ENCODE assay signal across 38 mouse cellular contexts in the genomic region with DNA sequence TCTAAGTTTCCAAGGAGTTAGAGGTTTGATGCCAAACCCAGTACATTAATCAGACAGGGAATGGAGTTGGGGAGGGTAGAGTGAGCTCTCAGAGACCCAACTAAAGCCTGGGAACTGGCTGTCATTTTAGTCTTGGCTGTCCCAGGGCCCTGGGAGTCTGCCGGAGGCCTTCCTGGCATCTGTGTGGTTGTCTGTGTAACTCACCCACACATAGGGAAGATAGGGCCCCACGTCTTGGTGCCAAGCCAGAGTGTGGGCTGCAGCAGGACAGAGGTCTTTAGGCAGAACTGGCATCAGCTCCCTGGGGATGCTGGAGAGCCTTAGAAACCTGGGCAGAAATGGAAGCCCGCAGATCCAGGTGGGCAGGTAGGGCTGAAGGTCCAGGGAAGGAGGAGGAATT. TPM values are rescaled to one million over a fixed set of nuclear protein-coding genes. Genes with fewer than 3 reads are reported as not detected.
A peak's percentile ranks its signal among the peaks of the same experiment; 100 is the strongest.
DNase-seq lines count a peak whose midpoint lies in the region; ATAC-seq and TF ChIP-seq lines count a peak whose summit lies in the region.
"Had no signal": no experiment of that assay in that cellular context is flagged by ENCODE, and none has a peak within 500 bp of the region (broad histone marks: within the 10 kb centered on the region; RNA-seq: fewer than 3 reads in every experiment).

No protein-coding gene starts in this region.

- no peak overlapping the region for H3K4me3 ChIP-seq in heart, embryonic 11.5 days (ENCODE audit: low read depth, low read length)
- H3K4me3 ChIP-seq in layer of hippocampus, adult 2 months = no peak overlapping the region
- no peak overlapping the region for H3K4me3 ChIP-seq in brown adipose tissue, adult 24 weeks (ENCODE audit: insufficient read depth, low read depth, low read length)
- H3K4me3 ChIP-seq: forebrain, embryonic 15.5 days; heart, embryonic 12.5 days; hindbrain, embryonic 15.5 days; intestine, embryonic 15.5 days; midbrain, embryonic 15.5 days; neural tube, embryonic 12.5 days had no signal

- DNase-seq in heart, adult 11 months = peak; percentile 92
- DNase-seq in layer of hippocampus, adult 2 months (ENCODE audit: low spot score in 2 of 2) = no peak
- no peak for DNase-seq in layer of hippocampus, adult 18-20 months (ENCODE audit: low spot score in 2 of 2)
- DNase-seq in adipocyte (ENCODE audit: low spot score) = peak; percentile 83
- DNase-seq in kidney, postnatal 25 days = no peak
- DNase-seq: adrenal gland, adult 8-10 months; B cell, adult 2 months; cerebellum, adult 11 months; kidney, adult 8-10 months; liver; lung, adult 2 months; lung, postnatal 10 days; right cerebral cortex, postnatal 4 days; thymus, adult 2 months; thymus, postnatal 36 days had no signal

- 84% methylated on average over 3 of the region's 3 CpGs for WGBS in heart, embryonic 11.5 days (ENCODE audit: insufficient replicate concordance)

- no peak overlapping the region for H3K9ac ChIP-seq in heart, embryonic 11.5 days (ENCODE audit: low read depth, low read length)
- H3K9ac ChIP-seq: forebrain, embryonic 15.5 days; heart, embryonic 12.5 days; hindbrain, embryonic 15.5 days; intestine, embryonic 15.5 days; liver, embryonic 14.5 days; midbrain, embryonic 15.5 days; neural tube, embryonic 12.5 days had no signal

- peaks cover 80% of the 10 kb centered on the region for H3K27me3 ChIP-seq in heart, embryonic 11.5 days (ENCODE audit: control insufficient read depth, insufficient read depth, low read length)
- H3K27me3 ChIP-seq: forebrain, embryonic 15.5 days; hindbrain, embryonic 15.5 days; intestine, embryonic 15.5 days; midbrain, embryonic 15.5 days; neural tube, embryonic 12.5 days had no signal

- peaks cover 9% of the 10 kb centered on the region for H3K4me1 ChIP-seq in heart, embryonic 11.5 days (ENCODE audit: control insufficient read depth, insufficient read depth, low read length)
- H3K4me1 ChIP-seq in brown adipose tissue, adult 24 weeks (ENCODE audit: control insufficient read depth, insufficient read depth, insufficient read length, low read length) = peaks cover 45% of the 10 kb centered on the region
- H3K4me1 ChIP-seq: hindbrain, embryonic 15.5 days; intestine, embryonic 15.5 days; midbrain, embryonic 15.5 days; neural tube, embryonic 12.5 days had no signal

- ATAC-seq in heart, embryonic 11.5 days (replicated peaks; ENCODE audit: insufficient number of reproducible peaks, low FRiP score, low TSS enrichment) = no peak
- ATAC-seq: activated CD4-positive, CD25-positive, alpha-beta regulatory T cell, adult 4 months; forebrain, embryonic 15.5 days; intestine, embryonic 15.5 days; midbrain, embryonic 15.5 days had no signal

- H3K4me2 ChIP-seq in heart, embryonic 11.5 days = no peak overlapping the region
- H3K4me2 ChIP-seq: forebrain, embryonic 15.5 days; heart, embryonic 12.5 days; hindbrain, embryonic 15.5 days; intestine, embryonic 15.5 days; midbrain, embryonic 15.5 days; neural tube, embryonic 12.5 days had no signal

- H3K27ac ChIP-seq in heart, embryonic 11.5 days (ENCODE audit: low read depth, low read length) = no peak overlapping the region
- peak overlapping the region; percentile 61; the same call in 1 of the 2 replicates for H3K27ac ChIP-seq in layer of hippocampus, adult 2 months
- H3K27ac ChIP-seq in brown adipose tissue, adult 24 weeks (replicated peaks; ENCODE audit: low read depth, low read length) = peak overlapping the region; percentile 84
- H3K27ac ChIP-seq: forebrain, embryonic 15.5 days; hindbrain, embryonic 15.5 days; intestine, embryonic 15.5 days; kidney, postnatal 0 days; liver, embryonic 14.5 days; midbrain, embryonic 15.5 days; neural tube, embryonic 12.5 days had no signal

- H3K36me3 ChIP-seq in heart, embryonic 11.5 days (ENCODE audit: control insufficient read depth, insufficient read depth, low read length) = no peaks in the 10 kb centered on the region
- H3K36me3 ChIP-seq: heart, embryonic 12.5 days; intestine, embryonic 15.5 days; midbrain, embryonic 15.5 days; neural tube, embryonic 12.5 days had no signal

- H3K9me3 ChIP-seq in heart, embryonic 11.5 days (replicated peaks; ENCODE audit: control insufficient read depth, low read length) = no peaks in the 10 kb centered on the region
- H3K9me3 ChIP-seq: forebrain, embryonic 15.5 days; heart, embryonic 12.5 days; hindbrain, embryonic 15.5 days; intestine, embryonic 15.5 days; midbrain, embryonic 15.5 days; neural tube, embryonic 12.5 days had no signal

- no peak for TF ChIP-seq CTCF in layer of hippocampus, adult 2 months (conservative IDR thresholded peaks at IDR 0.05)

RNA-seq across cellular contexts. Expression of gene Timp4, which starts 10.1 kb away (rescaled TPM):
- polyA plus RNA-seq in heart, embryonic 11.5 days (2014; fragmentation: Nextera tagmentation; extraction: Ambion mirVana) = 0.39 TPM in 1 of 2 replicates, not detected in the other
- total RNA-seq in layer of hippocampus, adult 2 months (2021) = 10 to 100 TPM; 19.4 to 22.6 TPM
- 10 to 100 TPM; 19.9 to 22.0 TPM for total RNA-seq in layer of hippocampus, adult 18-20 months (2021)
- polyA plus RNA-seq in brown adipose tissue, adult 24 weeks (2012; ENCODE audit: insufficient read depth, insufficient read length, missing spikeins) = 11.1 and 36.6 TPM in 2 replicates
- total RNA-seq: hematopoietic stem cell, adult 5-6 weeks had no signal
- polyA plus RNA-seq: heart, embryonic 12.5 days; liver, embryonic 14.5 days had no signal

RNA-seq across cellular contexts. Expression of gene Gm17482, which starts 14.8 kb away (rescaled TPM):
- polyA plus RNA-seq in heart, embryonic 11.5 days (2014; fragmentation: Nextera tagmentation; extraction: Ambion mirVana) = not detected in 2 replicates
- total RNA-seq in layer of hippocampus, adult 2 months (2021) = not detected
- total RNA-seq in layer of hippocampus, adult 18-20 months (2021) = not detected
- polyA plus RNA-seq in brown adipose tissue, adult 24 weeks (2012; ENCODE audit: insufficient read depth, insufficient read length, missing spikeins) = not detected in 2 replicates
- total RNA-seq: adrenal gland, adult 8-10 months; adrenal gland, postnatal 4 days; gastrocnemius, adult 18-20 months; gastrocnemius, postnatal 4 days; hematopoietic stem cell, adult 5-6 weeks; layer of hippocampus, postnatal 25 days; left cerebral cortex, adult 8-10 months had no signal
- polyA plus RNA-seq: activated CD4-positive, CD25-positive, alpha-beta regulatory T cell, adult 4 months; embryonic facial prominence, embryonic 11.5 days; forebrain, embryonic 15.5 days; frontal cortex, adult 2 months; heart, embryonic 12.5 days; heart, postnatal 0 days; hindbrain, embryonic 15.5 days; intestine, embryonic 15.5 days; kidney, postnatal 0 days; large intestine, adult 2 months; limb, embryonic 11.5 days; liver, embryonic 14.5 days; lung, adult 2 months; midbrain, embryonic 15.5 days; neural tube, embryonic 12.5 days; spleen, adult 2 months; thymus, adult 2 months had no signal

Comparison
In these comparisons a context has a peak if more than half of its experiments do, and no peak if none do; other contexts are left out.
1. DNase-seq: peak in heart, adult 11 months (single experiment) and adipocyte (single experiment); none in layer of hippocampus, adult 2 months (0 of 2), layer of hippocampus, adult 18-20 months (0 of 2) and kidney, postnatal 25 days (0 of 2).